Mouse (Mus musculus): Measurements from ENCODE around the gene Pdgfra.

GRCm38 (mm10) chr5:75199698-75200365, 47.7 kb downstream of the Pdgfra start:
- TF ChIP-seq MAFK (IDR thresholded peaks at IDR 0.05; ENCODE audit: insufficient read depth, low read depth, low read length): no peak
- TF ChIP-seq HCFC1 (IDR thresholded peaks at IDR 0.05; ENCODE audit: borderline replicate concordance, insufficient read depth, low read length): no peak
- TF ChIP-seq ZC3H11A (IDR thresholded peaks at IDR 0.05; ENCODE audit: borderline replicate concordance, low read depth, low read length): no peak
